Mouse (Mus musculus): ENCODE data around the gene Gm20920. TPM values are rescaled to one million over a fixed set of nuclear protein-coding genes. Genes with fewer than 3 reads are reported as not detected.
"Not testable (repeated sequence)": the region's sequence is repeated elsewhere in the genome, so short reads cannot be mapped to it uniquely, and the experiment has no call there.

Gm20920 gene
- not detected in 2 replicates for polyA plus RNA-seq (2015; fragmentation: Nextera tagmentation; extraction: Ambion mirVana)

DNA sequence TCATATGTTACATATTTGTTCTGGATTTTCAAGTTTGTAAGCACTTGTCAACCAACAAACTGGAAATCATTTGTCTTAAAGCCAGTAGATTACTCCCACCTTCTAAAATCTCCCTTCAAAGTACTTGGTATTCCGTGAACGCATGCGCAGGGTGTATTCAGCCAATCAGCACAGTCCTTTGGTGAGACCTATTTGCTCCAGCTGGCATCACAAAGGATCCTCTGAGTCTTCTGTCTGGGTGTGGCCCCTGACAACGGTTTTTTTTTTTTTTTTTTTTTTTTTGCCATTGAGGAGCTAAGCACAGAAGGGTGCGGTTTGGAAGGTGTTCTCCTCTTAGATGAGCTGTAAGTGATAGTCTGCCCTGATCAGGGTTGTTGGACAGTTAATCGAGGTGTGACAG lies at the start of gene Gm20920:
TSS of gene Gm20920 (plus strand) at position 301 of the 400 bp plus-strand sequence.
- H3K36me3 ChIP-seq (ENCODE audit: control insufficient read depth, insufficient read depth, low read length); H3K27me3 ChIP-seq (ENCODE audit: control insufficient read depth, insufficient read depth, low read depth, low read length); H3K9me3 ChIP-seq (replicated peaks; ENCODE audit: control insufficient read depth, low read length, poor library complexity, severe bottlenecking); H3K4me2 ChIP-seq (ENCODE audit: low read length); H3K9ac ChIP-seq (ENCODE audit: low read depth, low read length); H3K4me3 ChIP-seq (ENCODE audit: low read depth, low read length); H3K27ac ChIP-seq (ENCODE audit: low read length); ATAC-seq; H3K4me1 ChIP-seq (ENCODE audit: control insufficient read depth, insufficient read depth, low read length): not testable (repeated sequence)
- WGBS, result no CpG with 5 or more reads among the region's 6 CpGs
